Mouse (Mus musculus) liver, adult 2 months (tissue): ENCODE results near the gene Nlgn1. TPM values are rescaled to one million over a fixed set of nuclear protein-coding genes. Genes with fewer than 3 reads are reported as not detected.

Source experiments
- DNase-seq: peaks from one replicate; pipeline ENCODE4 v3.0.0-alpha.2; 2011; ENCODE audit warnings: low read depth, low spot score; ENCODE audit errors: extremely low read depth
- H3K27ac ChIP-seq: fragments of 200-500 bp; replicated peaks from 2 replicates; pipeline ENCODE4 v1.5.1; 2012; ENCODE audit warnings: low read depth, mild to moderate bottlenecking, control low read depth, inconsistent platforms, low read length; ENCODE audit not compliant: insufficient read depth
- H3K27me3 ChIP-seq: fragments of 200-500 bp; 2 replicates; pipeline ENCODE4 v1.6.1; 2012; ENCODE audit warnings: mild to moderate bottlenecking, moderate library complexity, low read length, inconsistent platforms; ENCODE audit not compliant: control insufficient read depth, insufficient read depth
- H3K36me3 ChIP-seq: fragments of 200-500 bp; 2 replicates; pipeline ENCODE4 v1.6.1; 2012; ENCODE audit warnings: low read length, inconsistent platforms; ENCODE audit not compliant: control insufficient read depth, insufficient read depth
- H3K4me1 ChIP-seq: fragments of 200-500 bp; 2 replicates; pipeline ENCODE4 v1.6.1; 2011; ENCODE audit warnings: low read length; ENCODE audit not compliant: control insufficient read depth, insufficient read depth
- H3K4me3 ChIP-seq: fragments of 200-500 bp; 2 replicates; pipeline ENCODE4 v1.5.1; 2011; ENCODE audit warnings: low read depth, mild to moderate bottlenecking, control low read depth, low read length, moderate library complexity; ENCODE audit not compliant: insufficient read depth
- H3K79me2 ChIP-seq: fragments of 200-500 bp; 2 replicates; pipeline ENCODE4 v1.6.1; 2012; ENCODE audit warnings: inconsistent platforms, mild to moderate bottlenecking, low read length, moderate library complexity; ENCODE audit not compliant: control insufficient read depth, insufficient read depth
- H3K9ac ChIP-seq: fragments of 200-500 bp; 2 replicates; pipeline ENCODE4 v1.6.1; 2012; ENCODE audit warnings: low read depth, mild to moderate bottlenecking, control low read depth, inconsistent platforms, low read length
- CTCF ChIP-seq: fragments of 200-500 bp; IDR thresholded peaks from 2 replicates; pipeline ENCODE4 v1.5.1; 2011; ENCODE audit warnings: low read depth, low read length, control low read depth
- POLR2A ChIP-seq: fragments of 200-500 bp; IDR thresholded peaks from 2 replicates; pipeline ENCODE4 v1.6.1; 2011; ENCODE audit warnings: low read length, control low read depth; ENCODE audit not compliant: insufficient read depth; ENCODE audit errors: extremely low read depth
- WGBS: fragments of 180-500 bp; shearing (Covaris S2); methylation state at CpG from one replicate; pipeline ENCODE4 v1.1.7; 2018; 5-methylcytosine and 5-hydroxymethylcytosine counted together
- polyA plus RNA-seq: library from polyadenylated mRNA; depleted of rRNA; stranded (reverse); fragments of >200 nt; gene quantifications from 2 replicates; pipeline ENCODE4 v1.2.3, GENCODE M21; 2012
- total RNA-seq: library from RNA; depleted of rRNA; stranded (reverse); fragments of >200 nt; gene quantifications from 2 replicates; pipeline ENCODE4 v1.2.3, GENCODE M21; 2014

Gene Nlgn1
- total and polyA plus RNA-seq, 2 experiments = not detected

- DNase-seq = no peak
- H3K4me3 ChIP-seq = no peak overlapping the region
- TF ChIP-seq CTCF = no peak
- no peak for TF ChIP-seq POLR2A
- no peaks in the 10 kb centered on the region for H3K79me2 ChIP-seq
- WGBS = 2% methylated on average over 60 of the region's 60 CpGs
- no peaks in the 10 kb centered on the region for H3K4me1 ChIP-seq
- H3K36me3 ChIP-seq = no peaks in the 10 kb centered on the region
- H3K9ac ChIP-seq = no peak overlapping the region
- H3K27ac ChIP-seq = no peak overlapping the region
- H3K27me3 ChIP-seq = peaks cover 15% of the 10 kb centered on the region
These were observed 841 bp downstream of the Nlgn1 start for GRCm38 (mm10) chr3:26331177-26332061.

- WGBS = 14% methylated on average over 9 of the region's 9 CpGs
- no peak overlapping the region for H3K27ac ChIP-seq
- H3K79me2 ChIP-seq = no peaks in the 10 kb centered on the region
- no peak overlapping the region for H3K4me3 ChIP-seq
- DNase-seq = no peak
- TF ChIP-seq CTCF (no peak), POLR2A (no peak)
- no peaks in the 10 kb centered on the region for H3K36me3 ChIP-seq
- no peak overlapping the region for H3K9ac ChIP-seq
- peaks cover 15% of the 10 kb centered on the region for H3K27me3 ChIP-seq
- H3K4me1 ChIP-seq = no peaks in the 10 kb centered on the region
These were observed 1.4 kb downstream of the Nlgn1 start for GRCm38 (mm10) chr3:26330863-26331176.

GRCm38 (mm10) chr3:26330019-26330418, 2.2 kb downstream of the Nlgn1 start:
- Histone ChIP-seq H3K27me3 (peaks cover 15% of the 10 kb centered on the region), H3K36me3 (no peaks in the 10 kb centered on the region), H3K27ac (no peak overlapping the region), H3K79me2 (no peaks in the 10 kb centered on the region), H3K9ac (no peak overlapping the region), H3K4me1 (no peaks in the 10 kb centered on the region), H3K4me3 (no peak overlapping the region)
- WGBS = 52% methylated on average over 4 of the region's 4 CpGs
- no peak for DNase-seq
- TF ChIP-seq CTCF = no peak

GRCm38 (mm10) chr3:26324510-26324909, 7.8 kb downstream of the Nlgn1 start:
- TF ChIP-seq CTCF (no peak), POLR2A (no peak)
- Histone ChIP-seq H3K36me3 (no peaks in the 10 kb centered on the region), H3K27ac (no peak overlapping the region), H3K4me3 (no peak overlapping the region), H3K4me1 (no peaks in the 10 kb centered on the region), H3K79me2 (no peaks in the 10 kb centered on the region), H3K9ac (no peak overlapping the region), H3K27me3 (no peaks in the 10 kb centered on the region)
- no peak for DNase-seq
- WGBS = 80% methylated on average over 1 of the region's 1 CpGs

GRCm38 (mm10) chr3:26317397-26317796, 14.9 kb downstream of the Nlgn1 start:
- Histone ChIP-seq H3K4me1 (no peaks in the 10 kb centered on the region), H3K36me3 (no peaks in the 10 kb centered on the region), H3K9ac (no peak overlapping the region), H3K79me2 (no peaks in the 10 kb centered on the region), H3K27me3 (no peaks in the 10 kb centered on the region), H3K27ac (no peak overlapping the region), H3K4me3 (no peak overlapping the region)
- TF ChIP-seq POLR2A (no peak), CTCF (no peak)
- WGBS = 66% methylated on average over 2 of the region's 2 CpGs
- DNase-seq = no peak

GRCm38 (mm10) chr3:26297869-26298268, 34.4 kb downstream of the Nlgn1 start:
- Histone ChIP-seq H3K27ac (no peak overlapping the region), H3K4me1 (no peaks in the 10 kb centered on the region), H3K9ac (no peak overlapping the region), H3K36me3 (no peaks in the 10 kb centered on the region), H3K4me3 (no peak overlapping the region), H3K79me2 (no peaks in the 10 kb centered on the region), H3K27me3 (no peaks in the 10 kb centered on the region)
- no peak for DNase-seq
- TF ChIP-seq CTCF (no peak), POLR2A (no peak)
- 60% methylated on average over 5 of the region's 5 CpGs for WGBS
